Comparison of ENCODE assay signal across 11 mouse cellular contexts in the genomic region with DNA sequence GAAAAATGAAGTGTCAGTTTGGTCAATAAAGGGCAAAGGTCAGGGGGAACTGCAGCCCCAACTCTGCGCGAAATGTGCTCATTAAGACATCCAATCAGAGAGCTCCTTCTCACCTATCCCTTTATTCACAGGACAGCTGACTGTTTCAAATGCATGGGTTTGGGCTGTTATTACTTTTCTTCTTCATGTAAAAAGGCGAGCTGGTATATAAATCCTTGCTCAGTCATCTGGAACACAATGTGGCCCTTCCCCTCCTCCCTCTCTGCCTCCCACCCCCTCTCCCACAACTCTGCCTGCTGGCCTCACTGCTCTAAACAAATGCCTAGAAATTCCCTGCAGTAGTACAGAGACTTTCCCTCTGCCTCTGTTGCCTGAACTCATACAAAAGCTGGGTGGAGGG. TPM values are rescaled to one million over a fixed set of nuclear protein-coding genes. Genes with fewer than 3 reads are reported as not detected.
DNase-seq lines count a peak whose midpoint lies in the region; ATAC-seq and TF ChIP-seq lines count a peak whose summit lies in the region.
"Had no signal": no experiment of that assay in that cellular context is flagged by ENCODE, and none has a peak within 500 bp of the region (broad histone marks: within the 10 kb centered on the region; RNA-seq: fewer than 3 reads in every experiment).

No protein-coding gene starts in this region.

- no peaks in the 10 kb centered on the region for H3K27me3 ChIP-seq in kidney, embryonic 14.5 days (ENCODE audit: control insufficient read depth, insufficient read depth, low read length)
- H3K27me3 ChIP-seq in hindbrain, postnatal 0 days (ENCODE audit: insufficient read depth, low read length), result no peaks in the 10 kb centered on the region

- 36% methylated on average over 3 of the region's 3 CpGs for WGBS in kidney, embryonic 14.5 days
- WGBS in hindbrain, postnatal 0 days, result 26% methylated on average over 3 of the region's 3 CpGs

- no peak for TF ChIP-seq POLR2A in brain, embryonic 14.5 days (IDR thresholded peaks at IDR 0.05; ENCODE audit: borderline replicate concordance, extremely low read depth, insufficient read depth, insufficient read length, poor library complexity, severe bottlenecking)

- no peak overlapping the region for H3K27ac ChIP-seq in kidney, embryonic 14.5 days (ENCODE audit: low read depth, low read length)
- no peak overlapping the region for H3K27ac ChIP-seq in hindbrain, postnatal 0 days
- H3K27ac ChIP-seq: liver, embryonic 14.5 days; midbrain, embryonic 10.5 days had no signal

- no peak overlapping the region for H3K4me3 ChIP-seq in kidney, embryonic 14.5 days (ENCODE audit: low read length)
- no peak overlapping the region for H3K4me3 ChIP-seq in hindbrain, postnatal 0 days (ENCODE audit: low read length)
- H3K4me3 ChIP-seq: midbrain, embryonic 10.5 days had no signal

- peaks cover 8% of the 10 kb centered on the region for H3K4me1 ChIP-seq in kidney, embryonic 14.5 days (ENCODE audit: control insufficient read depth, insufficient read depth, low read length)
- H3K4me1 ChIP-seq in hindbrain, postnatal 0 days (ENCODE audit: insufficient read depth, low read length), result no peaks in the 10 kb centered on the region

- TF ChIP-seq CTCF in brain, embryonic 14.5 days (IDR thresholded peaks at IDR 0.05; ENCODE audit: borderline replicate concordance, extremely low read depth, insufficient read depth, insufficient read length), result no peak
- no peak for TF ChIP-seq CTCF in hindbrain, postnatal 0 days (IDR thresholded peaks at IDR 0.05; ENCODE audit: low read depth)

- peak; percentile 26; the same call in 1 of the 2 replicates for ATAC-seq in kidney, embryonic 14.5 days (ENCODE audit: low FRiP score, low TSS enrichment)
- ATAC-seq in hindbrain, postnatal 0 days, result 0 out of 2 replicates have a peak, but pooled peaks have one; percentile 48

- H3K9me3 ChIP-seq in kidney, embryonic 14.5 days (ENCODE audit: control insufficient read depth, low read length), result no peaks in the 10 kb centered on the region
- H3K9me3 ChIP-seq in hindbrain, postnatal 0 days (ENCODE audit: low read length), result no peaks in the 10 kb centered on the region
- H3K9me3 ChIP-seq: midbrain, embryonic 10.5 days had no signal

- no peak overlapping the region for H3K4me2 ChIP-seq in kidney, embryonic 14.5 days (replicated peaks; ENCODE audit: low read depth, low read length)
- H3K4me2 ChIP-seq in hindbrain, postnatal 0 days (ENCODE audit: low read depth, low read length), result no peak overlapping the region

- peaks cover 31% of the 10 kb centered on the region for H3K36me3 ChIP-seq in kidney, embryonic 14.5 days (ENCODE audit: control insufficient read depth, insufficient read depth, low read length)
- H3K36me3 ChIP-seq in hindbrain, postnatal 0 days (ENCODE audit: insufficient read depth, low read length), result peaks cover 4% of the 10 kb centered on the region

- no peak overlapping the region for H3K9ac ChIP-seq in kidney, embryonic 14.5 days (ENCODE audit: low read depth, low read length)
- no peak overlapping the region for H3K9ac ChIP-seq in hindbrain, postnatal 0 days (replicated peaks; ENCODE audit: low read length)
- H3K9ac ChIP-seq: liver, embryonic 14.5 days had no signal

- DNase-seq in kidney, adult 8-10 months, result no peak
- peak; percentile 60 for DNase-seq in brain, embryonic 14.5 days (ENCODE audit: low read depth)
- DNase-seq in embryo, embryonic 9.5 days (ENCODE audit: extremely low spot score), result peak; percentile 51
- no peak for DNase-seq in hindbrain, postnatal 0 days (ENCODE audit: low spot score)
- DNase-seq in frontal cortex, adult 2 months (ENCODE audit: extremely low spot score in 1 of 2, low spot score in 1 of 2), result no peak
- DNase-seq in thymus, postnatal 4 days, result no peak
- DNase-seq in layer of hippocampus, adult 9-10 months (ENCODE audit: low spot score), result no peak
- DNase-seq: kidney, adult 18-20 months had no signal

RNA-seq across cellular contexts. Expression of a gene that starts 36.5 kb away (rescaled TPM):
- 54.6 and 109 TPM in 2 replicates for polyA plus RNA-seq in kidney, embryonic 14.5 days (2014; fragmentation: Nextera tagmentation; extraction: Ambion mirVana)
- polyA plus RNA-seq in brain, embryonic 14.5 days (2012; rRNA removed), result 31.8 and 68.8 TPM in 2 replicates
- total RNA-seq in hindbrain, postnatal 0 days (2014; rRNA removed), result 89.3 and 99.4 TPM in 2 replicates
- 112 and 114 TPM in 2 replicates for polyA plus RNA-seq in hindbrain, postnatal 0 days (2015; fragmentation: Nextera tagmentation; extraction: Ambion mirVana)
- polyA plus RNA-seq in frontal cortex, adult 2 months (2012; rRNA removed), result 21.9 and 22.7 TPM in 2 replicates

Comparison
In these comparisons a context has a peak if more than half of its experiments do, and no peak if none do; other contexts are left out.
1. DNase-seq: peak in brain, embryonic 14.5 days (single experiment) and embryo, embryonic 9.5 days (single experiment); none in kidney, adult 8-10 months (0 of 2), hindbrain, postnatal 0 days (single experiment), frontal cortex, adult 2 months (0 of 2), thymus, postnatal 4 days (single experiment) and layer of hippocampus, adult 9-10 months (single experiment).